Mouse (Mus musculus) brain, adult 2 months (tissue): ENCODE results near the gene Gm6377.

Experiments
- DNase-seq: peaks from one replicate; pipeline ENCODE4 v3.0.0; 2011; ENCODE audit warnings: low read depth, low spot score

Gm6377 gene

DNA sequence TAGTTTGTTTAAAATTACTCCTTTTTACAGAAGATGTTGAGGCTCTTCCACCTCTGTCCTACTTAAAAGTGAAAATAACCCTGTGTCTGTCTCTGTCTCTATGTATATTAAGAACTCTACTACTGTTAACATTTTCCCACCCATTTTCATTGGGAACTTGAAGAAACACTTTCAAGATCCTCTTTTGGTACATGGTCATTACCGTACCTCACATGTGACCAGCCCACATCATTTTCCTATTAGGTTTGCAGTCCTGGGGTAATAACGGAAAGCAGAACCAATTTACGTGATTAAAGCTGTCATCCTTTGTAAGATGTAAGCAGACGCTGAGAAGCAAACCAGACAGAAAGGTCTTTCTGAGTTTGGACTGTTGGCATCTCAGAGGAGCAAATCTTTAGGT, at the start of gene Gm6377:
Gm6377 (plus strand) TSS at position 289 of the 400 bp plus-strand sequence.
- no peak for DNase-seq

DNA sequence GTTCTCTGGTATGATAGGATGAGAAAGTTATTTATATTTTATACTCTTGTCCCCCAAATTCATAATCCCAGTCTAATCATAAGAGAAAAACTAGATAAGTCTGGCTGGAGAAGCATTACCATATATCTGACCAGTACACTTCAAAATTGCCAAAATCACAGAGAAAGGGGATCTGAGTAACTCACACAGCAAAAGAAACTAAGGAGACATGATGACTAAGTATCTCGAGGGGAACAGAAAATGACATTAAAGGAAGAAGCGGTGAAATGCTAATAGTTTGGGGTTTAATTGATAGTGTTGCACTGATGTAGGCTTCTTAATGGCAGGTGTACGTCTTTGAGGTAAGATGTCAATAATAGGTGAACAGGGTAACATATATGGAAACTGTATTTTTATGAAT, 49.4 kb upstream of the Gm6377 start:
- no peak for DNase-seq

DNA sequence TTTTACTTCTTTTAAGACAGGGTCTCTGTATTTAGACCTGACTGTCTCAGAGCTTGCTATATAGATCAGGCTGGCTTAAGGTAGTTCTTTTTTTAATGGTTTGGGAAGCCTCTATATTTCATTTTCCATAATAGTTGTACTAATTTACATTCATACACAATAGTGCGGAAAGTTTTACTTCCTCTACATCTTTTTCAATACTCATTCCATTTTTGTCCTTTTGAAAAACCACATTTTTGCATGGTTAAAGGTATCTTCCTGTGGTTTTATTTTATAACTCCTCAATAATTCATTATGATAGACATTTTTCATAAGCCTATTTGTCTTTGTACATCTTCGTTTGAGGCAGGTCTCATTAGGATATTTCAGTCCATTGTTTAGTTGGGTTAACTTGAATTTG, 45.3 kb upstream of the Gm6377 start:
- no peak for DNase-seq

DNA sequence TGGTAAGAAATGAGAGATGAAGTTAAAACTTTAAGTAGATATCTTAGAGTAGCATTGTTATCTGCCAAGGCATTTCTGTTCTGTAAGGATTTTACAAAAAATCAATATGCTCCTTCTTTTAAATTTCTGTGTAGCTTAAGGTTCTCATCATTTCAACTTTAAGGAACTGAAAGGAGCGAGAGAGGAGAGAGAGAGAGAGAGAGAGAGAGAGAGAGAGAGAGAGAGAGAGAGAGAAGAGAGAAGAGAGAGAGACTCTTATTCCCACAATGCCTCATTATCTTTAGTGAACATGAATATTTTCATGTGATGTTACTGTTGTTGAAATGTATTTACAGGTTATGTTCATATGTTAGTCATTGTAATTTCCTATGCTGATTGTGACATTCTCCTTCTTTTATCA, 36.2 kb upstream of the Gm6377 start:
- no peak for DNase-seq

DNA sequence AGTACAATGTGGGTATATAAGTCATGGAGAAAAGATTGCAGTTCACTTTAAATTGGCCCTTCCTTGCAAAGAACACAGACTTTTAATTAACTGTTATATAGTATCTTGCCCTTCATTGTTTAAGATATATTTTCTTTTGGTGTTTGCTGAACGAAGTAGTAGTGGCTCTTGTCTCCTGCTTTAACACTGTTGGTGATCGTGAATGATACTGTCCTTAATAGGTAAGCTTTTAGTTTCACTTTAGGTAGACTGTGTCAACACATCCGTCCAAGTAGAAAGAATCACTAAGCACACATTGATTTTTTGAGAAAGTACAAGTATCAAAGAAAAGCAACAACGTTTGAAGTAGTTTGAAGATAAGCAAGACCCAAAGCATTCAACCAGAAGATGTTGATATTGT, 35.7 kb upstream of the Gm6377 start:
- no peak for DNase-seq

DNA sequence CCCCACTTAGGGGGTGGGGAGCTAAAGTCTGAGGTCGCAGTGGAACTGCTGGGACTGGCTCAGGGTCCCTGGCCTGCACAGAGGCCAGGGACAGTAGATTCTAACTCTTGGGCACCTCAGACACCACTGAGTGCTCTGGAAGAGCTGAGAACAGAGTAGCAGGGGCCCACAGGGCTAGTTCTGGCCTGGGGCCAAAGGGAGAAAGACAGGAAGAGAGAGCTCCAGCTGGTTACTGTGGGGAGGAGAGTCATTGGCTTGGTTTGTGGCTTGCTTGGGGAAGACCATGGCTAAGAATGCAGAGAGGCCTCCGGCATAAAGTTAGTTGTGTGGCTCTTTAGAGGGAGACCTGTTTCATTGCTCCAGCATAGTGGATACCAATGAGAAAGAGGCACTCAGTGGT, 21.5 kb upstream of the Gm6377 start:
- no peak for DNase-seq

DNA sequence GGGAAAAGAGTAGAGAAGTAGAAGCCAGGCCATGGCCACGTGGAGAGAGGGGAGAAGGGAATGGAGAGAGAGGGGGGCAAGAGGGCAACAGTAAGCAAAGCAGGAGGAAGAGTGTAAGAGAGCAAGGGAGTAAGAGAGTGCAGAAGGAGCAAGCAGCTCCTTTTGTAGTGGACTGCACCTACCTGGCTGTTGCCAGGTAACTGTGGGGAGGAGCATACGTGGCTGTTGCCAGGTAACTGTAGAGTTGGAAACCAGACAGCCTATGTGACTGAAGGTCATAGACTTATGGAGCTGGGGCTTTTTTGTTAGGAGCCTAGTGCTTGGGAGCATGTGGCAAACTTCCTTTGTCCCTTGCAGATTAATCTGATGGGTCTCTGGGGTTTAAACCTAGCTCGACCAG, 21.1 kb upstream of the Gm6377 start:
- no peak for DNase-seq

DNA sequence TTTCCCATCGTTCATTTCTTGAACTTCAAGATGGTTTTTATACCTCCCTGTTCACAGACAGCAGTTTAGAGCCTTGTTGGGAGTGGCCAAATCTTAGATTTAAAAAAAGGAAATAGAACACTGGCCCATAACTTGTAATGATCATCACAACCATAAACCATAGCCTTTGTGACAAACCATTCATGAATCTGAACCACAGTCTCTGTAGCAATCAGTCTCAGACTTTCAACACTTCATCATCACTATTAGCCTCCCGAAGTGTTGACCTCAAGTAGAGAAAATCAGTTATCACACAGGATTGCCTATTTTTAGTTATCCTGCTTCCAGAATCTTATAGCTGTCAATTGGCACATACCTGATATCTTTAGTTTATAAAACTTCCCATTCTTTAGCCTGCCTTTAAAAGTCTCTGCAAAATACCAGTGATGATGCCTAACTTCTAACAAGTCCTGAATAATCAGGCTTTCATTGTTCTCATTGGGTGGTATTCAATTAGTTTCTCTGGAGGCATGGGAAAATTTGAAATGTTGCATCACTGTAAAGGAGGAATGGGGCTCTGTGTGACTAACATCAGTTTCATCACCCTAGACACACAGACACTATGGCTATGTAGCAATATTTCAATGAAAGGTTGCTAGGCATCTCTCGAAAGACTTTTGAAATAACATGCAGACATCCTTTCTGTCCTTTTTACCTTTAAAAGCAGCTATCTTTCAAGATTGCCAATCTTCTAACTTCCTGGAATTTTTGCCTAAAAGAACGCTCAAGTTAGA, 11.7 kb upstream of the Gm6377 start:
- DNase-seq = no peak

DNA sequence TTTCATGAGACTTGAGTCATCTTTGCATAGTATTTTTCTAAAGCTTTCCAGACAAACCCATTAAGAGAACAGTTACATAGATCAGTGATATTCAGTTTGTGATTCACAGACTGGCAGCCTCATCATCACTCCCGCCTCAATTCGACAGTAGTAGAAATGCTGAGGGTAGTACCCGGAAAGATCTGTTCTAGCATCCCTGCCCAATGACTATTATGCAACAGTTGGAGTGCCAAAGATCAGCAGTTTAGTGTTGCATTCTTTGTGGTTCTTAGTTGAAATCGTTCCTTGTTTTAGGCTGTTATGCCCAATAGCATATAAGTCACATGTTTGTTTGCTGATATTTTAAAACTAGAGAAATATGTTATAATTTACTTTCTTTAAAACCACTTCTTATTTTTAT, 6.9 kb upstream of the Gm6377 start:
- DNase-seq = no peak

DNA sequence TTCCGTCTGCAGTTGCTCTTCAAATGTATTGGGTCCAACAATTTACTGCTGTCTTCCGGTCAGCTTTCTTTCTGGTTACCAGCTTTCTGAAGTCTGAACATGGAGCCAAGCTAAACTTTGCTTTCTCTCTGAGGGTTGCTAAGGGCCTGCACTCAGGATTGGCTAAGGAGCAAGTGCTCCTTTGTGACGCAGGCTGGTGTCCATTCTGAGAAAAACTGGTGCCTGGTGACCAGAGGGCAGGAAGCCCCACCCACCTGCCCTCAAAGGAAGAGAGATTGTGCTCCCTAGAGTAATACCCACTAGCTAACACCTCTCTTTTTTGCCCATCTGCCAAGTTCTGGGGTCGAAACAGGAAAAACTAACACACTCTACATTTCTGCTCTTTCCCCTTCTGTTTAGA, 5.6 kb upstream of the Gm6377 start:
- DNase-seq = no peak

DNA sequence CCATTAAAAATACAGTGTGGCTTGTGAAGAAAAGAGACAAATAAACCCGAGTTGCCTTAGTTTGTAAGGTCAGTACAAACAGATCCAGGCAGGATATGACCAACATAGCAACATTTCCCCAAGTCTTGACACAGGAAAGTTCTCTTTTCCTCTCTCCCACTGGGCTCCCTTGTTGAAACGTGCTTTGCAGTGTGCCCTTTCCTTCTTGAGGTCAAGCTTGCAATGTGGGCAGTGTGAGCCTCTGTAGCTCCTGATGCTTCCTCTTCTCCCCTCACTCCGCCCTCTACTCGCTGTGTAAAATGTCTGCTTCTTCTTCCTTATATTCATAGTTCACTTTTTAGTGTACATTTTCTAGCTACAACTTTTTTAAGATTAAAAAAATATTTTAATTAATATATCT, 5.1 kb upstream of the Gm6377 start:
- no peak for DNase-seq

DNA sequence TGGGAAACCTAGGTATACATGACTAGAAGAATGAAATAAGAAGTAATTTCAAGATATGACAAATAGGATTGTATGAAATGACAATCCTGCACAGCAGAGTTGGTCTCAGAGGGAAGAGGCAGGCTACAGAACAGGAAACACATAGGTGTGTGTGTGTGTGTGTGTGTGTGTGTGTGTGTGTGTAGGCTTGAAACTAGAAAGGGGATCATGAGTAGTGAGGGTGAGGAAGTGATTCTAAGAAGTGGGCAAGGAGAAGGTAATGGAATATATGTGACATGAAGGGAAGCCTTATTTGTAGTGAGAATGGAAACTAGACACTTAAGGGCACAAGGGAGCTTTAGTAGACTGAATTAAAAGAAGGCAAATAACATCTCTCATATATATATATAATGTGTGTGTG, 11.3 kb downstream of the Gm6377 start:
- DNase-seq = no peak

DNA sequence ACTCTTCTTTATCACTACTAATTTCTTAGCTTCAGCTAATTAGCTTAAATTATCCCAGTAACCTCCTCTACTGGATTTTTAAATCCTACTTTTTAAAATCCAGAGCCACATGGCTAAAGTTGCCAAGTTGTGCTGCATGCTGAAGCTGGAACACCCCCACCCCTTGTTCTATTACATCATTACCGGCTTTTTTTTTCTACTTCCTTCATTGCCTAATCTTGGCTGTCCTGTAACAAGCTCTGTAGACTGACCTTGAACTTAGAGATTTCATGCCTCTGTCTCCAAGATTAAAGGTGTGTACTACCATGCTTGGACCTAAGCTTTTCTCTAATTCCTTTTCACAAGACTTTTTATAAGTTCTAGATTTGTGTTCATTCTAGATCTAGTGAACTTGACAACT, 32.2 kb downstream of the Gm6377 start:
- no peak for DNase-seq

DNA sequence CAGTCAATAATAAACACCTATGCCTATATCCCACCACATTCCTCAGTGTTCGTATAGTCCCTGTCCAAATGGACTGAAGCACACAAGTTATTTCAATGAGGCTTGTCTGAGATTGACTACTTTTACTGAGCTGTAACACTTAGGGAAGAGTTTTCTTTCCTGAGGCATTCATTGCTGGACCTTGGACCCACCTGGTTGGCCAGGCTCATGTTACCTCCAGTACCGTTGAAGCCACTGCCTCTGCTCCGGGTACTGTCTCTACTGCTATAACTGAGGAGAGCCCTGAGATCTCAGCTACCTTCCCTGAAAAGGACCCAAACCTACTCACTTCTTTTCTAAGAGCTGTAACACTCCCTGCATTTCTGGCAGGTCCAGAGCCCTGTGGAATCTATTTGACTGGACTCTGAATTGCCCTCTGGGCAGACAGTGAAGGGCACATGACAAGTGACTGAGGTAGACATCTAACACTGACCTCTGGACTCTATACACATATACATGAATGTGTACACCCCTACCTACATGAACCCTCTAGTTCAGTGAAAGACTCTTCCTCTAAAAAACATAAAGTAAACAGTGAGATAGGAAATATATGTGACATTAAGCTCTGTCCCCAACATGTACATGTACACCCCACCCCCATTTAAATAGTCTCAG, 39.0 kb downstream of the Gm6377 start:
- DNase-seq = no peak

DNA sequence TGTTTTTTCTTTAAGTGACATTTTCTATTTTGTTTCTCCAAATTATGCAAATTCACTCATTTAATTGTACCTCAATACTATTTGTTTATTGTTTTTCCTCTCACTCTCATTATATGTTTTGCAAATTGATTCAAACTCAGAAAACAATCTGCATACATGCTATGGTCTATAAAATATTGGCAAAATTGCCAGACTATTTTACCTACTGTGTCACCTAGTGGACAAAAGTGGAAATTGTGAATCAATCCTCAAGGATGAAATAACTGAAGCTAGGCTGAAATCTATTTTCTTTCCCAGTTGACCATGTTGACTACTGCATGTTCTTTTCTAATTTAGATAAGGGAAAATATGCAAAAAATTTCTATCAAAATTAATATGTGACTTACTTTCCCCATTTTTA, 41.6 kb downstream of the Gm6377 start:
- DNase-seq = peak; percentile 4
